Mouse (Mus musculus): ENCODE measurements at regions not wholly inside any gene's neighbourhood (a gene's known extent, or its start where the extent isn't known, plus 50 kb on each side); places are given as distances from the start of the nearest gene placed in this dataset.

GRCm38 (mm10) chr3:41365145-41365830 lies 190.2 kb upstream of the Jade1 start:
- TF ChIP-seq CTCF (IDR thresholded peaks at IDR 0.05; ENCODE audit: low read depth, low read length) (no peak), TAL1 (conservative IDR thresholded peaks at IDR 0.05; ENCODE audit: low read depth, low read length) (peak; percentile 29; the same call in 1 of the 2 replicates), GATA1 (IDR thresholded peaks at IDR 0.05; ENCODE audit: borderline replicate concordance, low read length) (no peak)
